Mouse (Mus musculus) limb, embryonic 14.5 days (tissue): ENCODE data around the gene Rprd2. TPM values are rescaled to one million over a fixed set of nuclear protein-coding genes. Genes with fewer than 3 reads are reported as not detected.

Experiments used
- ATAC-seq: fragments of 200-750 bp; cut with Nextera tagmentation; 2 replicates; pipeline ENCODE4 v1.8.0; 2017; ENCODE audit warnings: low read depth, moderate number of reproducible peaks, moderate TSS enrichment; ENCODE audit not compliant: low FRiP score
- DNase-seq: peaks from one replicate; pipeline ENCODE4 v3.0.0-alpha.2; 2015; ENCODE audit warnings: low spot score
- H3K27ac ChIP-seq: fragments of 300-500 bp; sonication (generic); replicated peaks from 2 replicates; pipeline ENCODE4 v1.5.1; 2014; ENCODE audit warnings: low read depth, mild to moderate bottlenecking, low read length, moderate library complexity, mixed read lengths
- H3K27me3 ChIP-seq: fragments of 300-500 bp; sonication (generic); 2 replicates; pipeline ENCODE4 v1.6.1; 2014; ENCODE audit warnings: low read length, mixed read lengths; ENCODE audit not compliant: control insufficient read depth, insufficient read depth
- H3K36me3 ChIP-seq: fragments of 300-500 bp; sonication (generic); 2 replicates; pipeline ENCODE4 v1.6.1; 2014; ENCODE audit warnings: mild to moderate bottlenecking, low read length, moderate library complexity, mixed read lengths; ENCODE audit not compliant: control insufficient read depth, insufficient read depth
- H3K4me1 ChIP-seq: fragments of 300-500 bp; sonication (generic); 2 replicates; pipeline ENCODE4 v1.6.1; 2014; ENCODE audit warnings: antibody characterized with exemption, low read length, mixed read lengths; ENCODE audit not compliant: control insufficient read depth, insufficient read depth
- H3K4me2 ChIP-seq: fragments of 300-500 bp; sonication (generic); replicated peaks from 2 replicates; pipeline ENCODE4 v1.6.1; 2014; ENCODE audit warnings: low read depth, mild to moderate bottlenecking, low read length, moderate library complexity; ENCODE audit not compliant: severe bottlenecking
- H3K4me3 ChIP-seq: fragments of 300-500 bp; sonication (generic); replicated peaks from 2 replicates; pipeline ENCODE4 v1.5.1; 2014; ENCODE audit warnings: low read length
- H3K9ac ChIP-seq: fragments of 300-500 bp; sonication (generic); 2 replicates; pipeline ENCODE4 v1.6.1; 2014; ENCODE audit warnings: mild to moderate bottlenecking, low read depth, low read length, moderate library complexity; ENCODE audit not compliant: severe bottlenecking
- H3K9me3 ChIP-seq: fragments of 300-500 bp; sonication (generic); 2 replicates; pipeline ENCODE4 v1.6.1; 2016; ENCODE audit warnings: low read length; ENCODE audit not compliant: control insufficient read depth
- POLR2A ChIP-seq: fragments of 200-500 bp; IDR thresholded peaks from 2 replicates; pipeline ENCODE4 v1.8.0; 2012; ENCODE audit warnings: inconsistent platforms, mild to moderate bottlenecking, moderate library complexity, borderline replicate concordance; ENCODE audit not compliant: insufficient read depth, insufficient read length; ENCODE audit errors: extremely low read depth
- WGBS: fragments of 180-500 bp; shearing (Covaris S2); extraction: QIAGEN DNeasy Blood & Tissue Kit; methylation state at CpG from one replicate; pipeline ENCODE4 v1.1.7; 2014; 5-methylcytosine and 5-hydroxymethylcytosine counted together
- polyA plus RNA-seq, 2 experiments: library from polyadenylated mRNA; depleted of rRNA in 1 of 2; stranded (reverse) in 1 of 2; unstranded in 1 of 2; fragments of >200 nt; fragmentation: Nextera tagmentation in 1 of 2; extraction: Ambion mirVana in 1 of 2; gene quantifications; 2 replicates each; pipeline versions ENCODE4 v1.2.1 to v1.2.3; 2012 to 2014

The Rprd2 gene
- polyA plus RNA-seq, 2 experiments = 19.9 to 22.0 TPM

GRCm38 (mm10) chr3:95762961-95763360 lies 55.7 kb downstream of the Rprd2 start:
- Histone ChIP-seq H3K4me3 (no peak overlapping the region), H3K36me3 (peaks cover 54% of the 10 kb centered on the region), H3K9ac (no peak overlapping the region), H3K9me3 (no peaks in the 10 kb centered on the region), H3K27me3 (no peaks in the 10 kb centered on the region), H3K27ac (no peak overlapping the region), H3K4me2 (no peak overlapping the region), H3K4me1 (0 out of 2 replicates have a peak, but pooled peaks cover 2% of the 10 kb centered on the region)
- WGBS = 74% methylated on average over 6 of the region's 6 CpGs
- TF ChIP-seq POLR2A = no peak
- DNase-seq = no peak
- ATAC-seq = no peak

- Histone ChIP-seq H3K4me1 (0 out of 2 replicates have a peak, but pooled peaks cover 2% of the 10 kb centered on the region), H3K4me2 (no peak overlapping the region), H3K9me3 (no peaks in the 10 kb centered on the region), H3K9ac (no peak overlapping the region), H3K4me3 (no peak overlapping the region), H3K36me3 (peaks cover 44% of the 10 kb centered on the region), H3K27me3 (no peaks in the 10 kb centered on the region), H3K27ac (no peak overlapping the region)
- ATAC-seq (no peak), DNase-seq (no peak)
- TF ChIP-seq POLR2A = no peak
- WGBS = 83% methylated on average over 4 of the region's 4 CpGs
Observed at GRCm38 (mm10) chr3:95761771-95762170, 56.9 kb downstream of the Rprd2 start.

GRCm38 (mm10) chr3:95760656-95761055 lies 58.0 kb downstream of the Rprd2 start:
- Histone ChIP-seq H3K36me3 (peaks cover 33% of the 10 kb centered on the region), H3K4me3 (no peak overlapping the region), H3K4me1 (0 out of 2 replicates have a peak, but pooled peaks cover 2% of the 10 kb centered on the region), H3K27ac (no peak overlapping the region), H3K9ac (no peak overlapping the region), H3K4me2 (no peak overlapping the region), H3K27me3 (no peaks in the 10 kb centered on the region), H3K9me3 (no peaks in the 10 kb centered on the region)
- no peak for ATAC-seq
- no peak for DNase-seq
- TF ChIP-seq POLR2A = no peak

GRCm38 (mm10) chr3:95760106-95760505 lies 58.6 kb downstream of the Rprd2 start, which contains the start of gene Tars2:
TSS of gene Tars2 (minus strand) at chr3:95760206.
- Histone ChIP-seq H3K9me3 (no peaks in the 10 kb centered on the region), H3K4me3 (no peak within 1 kb of the TSS), H3K4me1 (0 out of 2 replicates have a peak, but pooled peaks cover 2% of the 10 kb centered on the region), H3K9ac (no peak within 1 kb of the TSS), H3K4me2 (no peak within 1 kb of the TSS), H3K27me3 (no peaks in the 10 kb centered on the region), H3K36me3 (peaks cover 27% of the 10 kb centered on the region), H3K27ac (no peak within 1 kb of the TSS)
- no peak for TF ChIP-seq POLR2A
- ATAC-seq = no peak
- WGBS = 80% methylated on average over 6 of the region's 6 CpGs
- DNase-seq = no peak

- peaks cover 12% of the 10 kb centered on the region for H3K36me3 ChIP-seq
- H3K4me1 ChIP-seq = peaks cover 5% of the 10 kb centered on the region; the same call in 1 of the 2 replicates
- DNase-seq (no peak), ATAC-seq (no peak)
- H3K9me3 ChIP-seq = no peaks in the 10 kb centered on the region
- H3K27ac ChIP-seq = no peak overlapping the region
- TF ChIP-seq POLR2A = no peak
- H3K9ac ChIP-seq = no peak overlapping the region
- H3K4me3 ChIP-seq = no peak overlapping the region
- WGBS = 63% methylated on average over 9 of the region's 9 CpGs
- H3K4me2 ChIP-seq = no peak overlapping the region
- no peaks in the 10 kb centered on the region for H3K27me3 ChIP-seq
Observed at GRCm38 (mm10) chr3:95758467-95759218, 60.0 kb downstream of the Rprd2 start.

GRCm38 (mm10) chr3:95756808-95757207 lies 61.9 kb downstream of the Rprd2 start:
- no peak for DNase-seq
- no peak for ATAC-seq
- Histone ChIP-seq H3K4me1 (peaks cover 7% of the 10 kb centered on the region; the same call in 1 of the 2 replicates), H3K36me3 (peaks cover 19% of the 10 kb centered on the region), H3K9ac (no peak overlapping the region), H3K9me3 (no peaks in the 10 kb centered on the region), H3K4me2 (no peak overlapping the region), H3K27ac (no peak overlapping the region), H3K27me3 (no peaks in the 10 kb centered on the region), H3K4me3 (no peak overlapping the region)
- no peak for TF ChIP-seq POLR2A
- WGBS = 78% methylated on average over 2 of the region's 2 CpGs
